Mouse (Mus musculus) CH12.LX (cell line): ENCODE measurements around the gene Grk4.

Source experiments
- CTCF ChIP-seq, 2 experiments: IDR thresholded peaks in 1 of 2; conservative IDR thresholded peaks in 1 of 2; 2 replicates each; pipeline ENCODE4 v1.5.1; 2011 to 2012; ENCODE audit warnings: low read depth in 2 of 2, low read length in 2 of 2, improper control_type of control experiment in 1 of 2, inconsistent platforms in 1 of 2, mild to moderate bottlenecking in 1 of 2, moderate library complexity in 1 of 2
- ELF1 ChIP-seq: IDR thresholded peaks from 2 replicates; pipeline ENCODE4 v1.6.1; 2014; ENCODE audit warnings: low read depth, mild to moderate bottlenecking, inconsistent platforms, low read length, improper control_type of control experiment
- EP300 ChIP-seq: IDR thresholded peaks from 2 replicates; pipeline ENCODE4 v1.6.1; 2011; ENCODE audit warnings: low read length, improper control_type of control experiment
- GABPA ChIP-seq: IDR thresholded peaks from 2 replicates; pipeline ENCODE4 v1.6.1; 2012; ENCODE audit warnings: low read depth, low read length, improper control_type of control experiment, inconsistent platforms; ENCODE audit not compliant: insufficient replicate concordance
- KAT2A ChIP-seq: IDR thresholded peaks from 2 replicates; pipeline ENCODE4 v1.6.1; 2012; ENCODE audit warnings: low read length, improper control_type of control experiment, inconsistent platforms; ENCODE audit not compliant: insufficient replicate concordance
- NELFE ChIP-seq: IDR thresholded peaks from 2 replicates; pipeline ENCODE4 v1.6.1; 2011; ENCODE audit warnings: low read depth, low read length, improper control_type of control experiment
- POLR2A ChIP-seq: IDR thresholded peaks from 2 replicates; pipeline ENCODE4 v1.6.1; 2011; ENCODE audit warnings: low read depth, mild to moderate bottlenecking, improper control_type of control experiment, low read length
- POLR2AphosphoS2 ChIP-seq: IDR thresholded peaks from 2 replicates; pipeline ENCODE4 v1.6.1; 2011; ENCODE audit warnings: low read depth, low read length, improper control_type of control experiment
- SMC3 ChIP-seq: IDR thresholded peaks from 2 replicates; pipeline ENCODE4 v1.6.1; 2011; ENCODE audit warnings: low read depth, low read length, improper control_type of control experiment
- UBTF ChIP-seq: IDR thresholded peaks from 2 replicates; pipeline ENCODE4 v1.6.1; 2012; ENCODE audit warnings: low read depth, mild to moderate bottlenecking, inconsistent platforms, low read length, improper control_type of control experiment, moderate library complexity

DNA sequence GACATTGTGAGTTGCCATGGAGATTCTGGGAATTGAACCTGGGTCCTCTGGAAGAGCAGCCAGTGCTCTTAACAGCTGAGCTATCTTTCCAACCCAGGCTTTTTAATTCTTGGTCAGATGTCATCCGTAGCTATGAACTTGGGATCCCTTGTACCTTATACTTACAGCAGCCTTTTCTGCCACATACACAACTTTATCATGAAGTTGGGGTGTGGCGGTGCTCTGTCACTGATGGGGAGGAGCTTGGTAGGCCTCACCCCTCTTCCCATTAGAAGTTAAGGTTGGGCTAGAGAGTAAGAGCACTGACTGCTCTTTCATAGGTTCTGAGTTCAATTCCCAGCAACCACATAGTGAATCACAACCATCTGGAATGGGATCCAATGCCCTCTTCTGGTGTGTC, 27.2 kb upstream of the Grk4 start:
- TF ChIP-seq ELF1, result no peak
- TF ChIP-seq KAT2A, result no peak
- no peak for TF ChIP-seq SMC3
- TF ChIP-seq CTCF (conservative IDR thresholded peaks at IDR 0.05 in 1 of 2, IDR thresholded peaks at IDR 0.05 in 1 of 2; ENCODE audit: low read depth in 2 of 2, low read length in 2 of 2), result no peak
- no peak for TF ChIP-seq UBTF
- TF ChIP-seq EP300, result no peak
- TF ChIP-seq POLR2A, result no peak
- no peak for TF ChIP-seq NELFE
- TF ChIP-seq POLR2AphosphoS2, result no peak
- TF ChIP-seq GABPA, result no peak
